Mouse (Mus musculus): ENCODE measurements at regions not wholly inside any gene's neighbourhood (a gene's known extent, or its start where the extent isn't known, plus 50 kb on each side); places are given as distances from the start of the nearest gene placed in this dataset.

GRCm38 (mm10) chr1:36017656-36018055 lies 50.5 kb upstream of the Hs6st1 start:
- Histone ChIP-seq H3K9me3 (ENCODE audit: control insufficient read depth) (no peaks in the 10 kb centered on the region), H3K4me1 (replicated peaks; ENCODE audit: control insufficient read depth, insufficient read depth, low read length) (no peaks in the 10 kb centered on the region), H3K4me2 (replicated peaks; ENCODE audit: low read depth) (no peak overlapping the region), H3K36me3 (ENCODE audit: control insufficient read depth, insufficient read depth) (no peaks in the 10 kb centered on the region), H3K4me3 (ENCODE audit: low read depth, low read length) (no peak overlapping the region), H3K27ac (ENCODE audit: low read depth, low read length) (no peak overlapping the region), H3K27me3 (replicated peaks; ENCODE audit: control insufficient read depth, insufficient read depth, low read length) (no peaks in the 10 kb centered on the region), H3K9ac (ENCODE audit: low read depth, low read length) (no peak overlapping the region)
- WGBS, result 63% methylated on average over 3 of the region's 3 CpGs
- TF ChIP-seq CTCF (IDR thresholded peaks at IDR 0.05; ENCODE audit: low read depth), result no peak
- ATAC-seq, result no peak

All from intestine, postnatal 0 days (tissue).